Mouse (Mus musculus) hindbrain, embryonic 13.5 days (tissue): ENCODE data around the gene Pde9a. TPM values are rescaled to one million over a fixed set of nuclear protein-coding genes. Genes with fewer than 3 reads are reported as not detected.
A peak's percentile ranks its signal among the peaks of the same experiment; 100 is the strongest.

Experiments used
- ATAC-seq: fragments of 200-750 bp; cut with Nextera tagmentation; 2 replicates; pipeline ENCODE4 v1.8.0; 2017; ENCODE audit warnings: moderate TSS enrichment; ENCODE audit not compliant: low FRiP score
- H3K27ac ChIP-seq: fragments of 300-500 bp; sonication (generic); 2 replicates; pipeline ENCODE4 v1.5.1; 2015; ENCODE audit warnings: inconsistent platforms, mild to moderate bottlenecking, moderate library complexity
- H3K27me3 ChIP-seq: fragments of 300-500 bp; sonication (generic); 2 replicates; pipeline ENCODE4 v1.6.1; 2015; ENCODE audit warnings: mild to moderate bottlenecking, inconsistent platforms
- H3K36me3 ChIP-seq: fragments of 300-500 bp; sonication (generic); 2 replicates; pipeline ENCODE4 v1.6.1; 2015; ENCODE audit warnings: mild to moderate bottlenecking, inconsistent platforms
- H3K4me1 ChIP-seq: fragments of 300-500 bp; sonication (generic); replicated peaks from 2 replicates; pipeline ENCODE4 v1.6.1; 2015; ENCODE audit warnings: inconsistent platforms
- H3K4me2 ChIP-seq: fragments of 300-500 bp; sonication (generic); 2 replicates; pipeline ENCODE4 v1.6.1; 2015; ENCODE audit warnings: inconsistent platforms, mild to moderate bottlenecking, moderate library complexity
- H3K4me3 ChIP-seq: fragments of 300-500 bp; sonication (generic); 2 replicates; pipeline ENCODE4 v1.5.1; 2015; ENCODE audit warnings: mild to moderate bottlenecking, inconsistent platforms
- H3K9ac ChIP-seq: fragments of 300-500 bp; sonication (generic); 2 replicates; pipeline ENCODE4 v1.6.1; 2015; ENCODE audit warnings: mild to moderate bottlenecking, inconsistent platforms
- H3K9me3 ChIP-seq: fragments of 300-500 bp; sonication (generic); 2 replicates; pipeline ENCODE4 v1.6.1; 2016; ENCODE audit warnings: inconsistent platforms
- WGBS: fragments of 180-500 bp; shearing (Covaris S2); methylation state at CpG from one replicate; pipeline ENCODE4 v1.1.7; 2015; 5-methylcytosine and 5-hydroxymethylcytosine counted together
- polyA plus RNA-seq: library from polyadenylated mRNA; unstranded; fragments of >200 nt; fragmentation: Nextera tagmentation; extraction: Ambion mirVana; gene quantifications from 2 replicates; pipeline ENCODE4 v1.2.1, GENCODE M21; 2015

The Pde9a gene
- polyA plus RNA-seq, 1 experiment from 2014 or later = 36.7 TPM

- 70% methylated on average over 5 of the region's 5 CpGs for WGBS
- ATAC-seq = no peak
- peaks cover 12% of the 10 kb centered on the region for H3K4me1 ChIP-seq
- no peak overlapping the region for H3K4me2 ChIP-seq
- no peak overlapping the region for H3K9ac ChIP-seq
- no peak overlapping the region for H3K4me3 ChIP-seq
- no peaks in the 10 kb centered on the region; the same call in 1 of the 2 replicates for H3K9me3 ChIP-seq
- no peaks in the 10 kb centered on the region for H3K36me3 ChIP-seq
- no peak overlapping the region for H3K27ac ChIP-seq
- H3K27me3 ChIP-seq = no peaks in the 10 kb centered on the region
Observed at GRCm38 (mm10) chr17:31365586-31366166, 20.3 kb upstream of the Pde9a start.

GRCm38 (mm10) chr17:31370221-31370620 is 15.8 kb upstream of the Pde9a start:
- Histone ChIP-seq H3K27me3 (no peaks in the 10 kb centered on the region), H3K36me3 (no peaks in the 10 kb centered on the region), H3K9me3 (no peaks in the 10 kb centered on the region; the same call in 1 of the 2 replicates), H3K4me1 (peaks cover 7% of the 10 kb centered on the region; the same call in 1 of the 2 replicates), H3K9ac (no peak overlapping the region), H3K27ac (no peak overlapping the region), H3K4me3 (no peak overlapping the region), H3K4me2 (no peak overlapping the region)
- ATAC-seq = no peak
- WGBS = 90% methylated on average over 2 of the region's 2 CpGs

- H3K4me3 ChIP-seq = no peak overlapping the region
- H3K9me3 ChIP-seq = no peaks in the 10 kb centered on the region; the same call in 1 of the 2 replicates
- H3K36me3 ChIP-seq = no peaks in the 10 kb centered on the region
- H3K27me3 ChIP-seq = no peaks in the 10 kb centered on the region
- no peak overlapping the region for H3K4me2 ChIP-seq
- H3K9ac ChIP-seq = no peak overlapping the region
- H3K27ac ChIP-seq = no peak overlapping the region
- 0 out of 2 replicates have a peak, but pooled peaks cover under 1% of the 10 kb centered on the region for H3K4me1 ChIP-seq
- no peak for ATAC-seq
Observed at GRCm38 (mm10) chr17:31370931-31371330, 15.1 kb upstream of the Pde9a start.

- H3K27me3 ChIP-seq = 0 out of 2 replicates have a peak, but pooled peaks cover 3% of the 10 kb centered on the region
- peak overlapping the region; percentile 21; the same call in 1 of the 2 replicates for H3K9ac ChIP-seq
- H3K4me2 ChIP-seq = 0 out of 2 replicates have a peak overlapping the region, but pooled peaks have one; percentile 15
- H3K27ac ChIP-seq = no peak overlapping the region
- H3K36me3 ChIP-seq = no peaks in the 10 kb centered on the region
- 11% methylated on average over 7 of the region's 7 CpGs for WGBS
- H3K4me1 ChIP-seq = peaks cover 6% of the 10 kb centered on the region; the same call in 1 of the 2 replicates
- no peak for ATAC-seq
- H3K4me3 ChIP-seq = no peak overlapping the region
- H3K9me3 ChIP-seq = no peaks in the 10 kb centered on the region
Observed at GRCm38 (mm10) chr17:31377961-31378360, 8.0 kb upstream of the Pde9a start.

GRCm38 (mm10) chr17:31378361-31378761 is 7.6 kb upstream of the Pde9a start:
- H3K27ac ChIP-seq = no peak overlapping the region
- no peaks in the 10 kb centered on the region for H3K9me3 ChIP-seq
- 64% methylated on average over 10 of the region's 10 CpGs for WGBS
- H3K4me3 ChIP-seq = no peak overlapping the region
- ATAC-seq = no peak
- 0 out of 2 replicates have a peak, but pooled peaks cover 3% of the 10 kb centered on the region for H3K27me3 ChIP-seq
- H3K9ac ChIP-seq = 0 out of 2 replicates have a peak overlapping the region, but pooled peaks have one; percentile 21
- H3K36me3 ChIP-seq = no peaks in the 10 kb centered on the region
- H3K4me2 ChIP-seq = 0 out of 2 replicates have a peak overlapping the region, but pooled peaks have one; percentile 15
- H3K4me1 ChIP-seq = peaks cover 6% of the 10 kb centered on the region; the same call in 1 of the 2 replicates

- H3K4me2 ChIP-seq = no peak overlapping the region
- H3K27me3 ChIP-seq = 0 out of 2 replicates have a peak, but pooled peaks cover 3% of the 10 kb centered on the region
- H3K4me1 ChIP-seq = peaks cover 6% of the 10 kb centered on the region
- no peak overlapping the region for H3K4me3 ChIP-seq
- no peak overlapping the region for H3K27ac ChIP-seq
- no peaks in the 10 kb centered on the region for H3K36me3 ChIP-seq
- 90% methylated on average over 2 of the region's 2 CpGs for WGBS
- ATAC-seq = no peak
- no peak overlapping the region for H3K9ac ChIP-seq
- H3K9me3 ChIP-seq = no peaks in the 10 kb centered on the region
Observed at GRCm38 (mm10) chr17:31379086-31379485, 6.9 kb upstream of the Pde9a start.

GRCm38 (mm10) chr17:31379863-31380262 is 6.1 kb upstream of the Pde9a start:
- WGBS = 91% methylated on average over 8 of the region's 8 CpGs
- Histone ChIP-seq H3K9ac (no peak overlapping the region), H3K4me1 (peaks cover 11% of the 10 kb centered on the region), H3K27ac (no peak overlapping the region), H3K27me3 (0 out of 2 replicates have a peak, but pooled peaks cover 3% of the 10 kb centered on the region), H3K4me3 (no peak overlapping the region), H3K9me3 (no peaks in the 10 kb centered on the region), H3K4me2 (no peak overlapping the region), H3K36me3 (no peaks in the 10 kb centered on the region)
- no peak for ATAC-seq

GRCm38 (mm10) chr17:31383320-31383719 is 2.7 kb upstream of the Pde9a start:
- Histone ChIP-seq H3K27me3 (0 out of 2 replicates have a peak, but pooled peaks cover 3% of the 10 kb centered on the region), H3K36me3 (no peaks in the 10 kb centered on the region), H3K9me3 (no peaks in the 10 kb centered on the region), H3K4me1 (peaks cover 33% of the 10 kb centered on the region), H3K4me3 (no peak overlapping the region), H3K4me2 (no peak overlapping the region), H3K9ac (no peak overlapping the region), H3K27ac (no peak overlapping the region)
- ATAC-seq = no peak
- WGBS = 78% methylated on average over 6 of the region's 6 CpGs

GRCm38 (mm10) chr17:31384968-31385627 is 912 bp upstream of the Pde9a start:
- Histone ChIP-seq H3K9me3 (no peaks in the 10 kb centered on the region), H3K4me2 (peak overlapping the region; percentile 82), H3K27me3 (0 out of 2 replicates have a peak, but pooled peaks cover 3% of the 10 kb centered on the region), H3K9ac (peak overlapping the region; percentile 88; the same call in 1 of the 2 replicates), H3K4me3 (peak overlapping the region; percentile 84; the same call in 1 of the 2 replicates), H3K36me3 (no peaks in the 10 kb centered on the region), H3K27ac (peak overlapping the region; percentile 84), H3K4me1 (peaks cover 50% of the 10 kb centered on the region)
- ATAC-seq = peak; percentile 12
- WGBS = 11% methylated on average over 8 of the region's 8 CpGs

GRCm38 (mm10) chr17:31386766-31387275 is 811 bp downstream of the Pde9a start:
- Histone ChIP-seq H3K9ac (peak overlapping the region; percentile 88), H3K27me3 (no peaks in the 10 kb centered on the region), H3K27ac (peak overlapping the region; percentile 84), H3K4me3 (peak overlapping the region; percentile 84), H3K9me3 (no peaks in the 10 kb centered on the region), H3K4me2 (peak overlapping the region; percentile 82), H3K36me3 (no peaks in the 10 kb centered on the region), H3K4me1 (peaks cover 60% of the 10 kb centered on the region)
- WGBS = 9% methylated on average over 7 of the region's 7 CpGs
- no peak for ATAC-seq

- H3K4me2 ChIP-seq = peak overlapping the region; percentile 82
- no peaks in the 10 kb centered on the region for H3K36me3 ChIP-seq
- H3K4me3 ChIP-seq = no peak overlapping the region
- H3K4me1 ChIP-seq = peaks cover 69% of the 10 kb centered on the region
- no peak for ATAC-seq
- H3K27me3 ChIP-seq = no peaks in the 10 kb centered on the region
- H3K9ac ChIP-seq = peak overlapping the region; percentile 88; the same call in 1 of the 2 replicates
- 86% methylated on average over 3 of the region's 3 CpGs for WGBS
- peak overlapping the region; percentile 26; the same call in 1 of the 2 replicates for H3K27ac ChIP-seq
- no peaks in the 10 kb centered on the region for H3K9me3 ChIP-seq
Observed at GRCm38 (mm10) chr17:31389432-31390050, 3.5 kb downstream of the Pde9a start.

GRCm38 (mm10) chr17:31391462-31391861 is 5.5 kb downstream of the Pde9a start:
- no peak overlapping the region for H3K4me3 ChIP-seq
- peaks cover 57% of the 10 kb centered on the region for H3K4me1 ChIP-seq
- ATAC-seq = no peak
- H3K9ac ChIP-seq = no peak overlapping the region
- no peaks in the 10 kb centered on the region for H3K36me3 ChIP-seq
- no peaks in the 10 kb centered on the region for H3K27me3 ChIP-seq
- H3K27ac ChIP-seq = no peak overlapping the region
- WGBS = 77% methylated on average over 3 of the region's 3 CpGs
- H3K9me3 ChIP-seq = no peaks in the 10 kb centered on the region
- H3K4me2 ChIP-seq = no peak overlapping the region
